Mouse (Mus musculus): ENCODE data around the gene Mtor. TPM values are rescaled to one million over a fixed set of nuclear protein-coding genes. Genes with fewer than 3 reads are reported as not detected.
A peak's percentile ranks its signal among the peaks of the same experiment; 100 is the strongest.

Gene Mtor
- polyA plus RNA-seq, 2 experiments, result 18.0 to 18.5 TPM

- no peak for TF ChIP-seq POLR2A (IDR thresholded peaks at IDR 0.05; ENCODE audit: borderline replicate concordance, extremely low read depth, insufficient read depth, insufficient read length)
- Histone ChIP-seq H3K4me2 (replicated peaks; ENCODE audit: low read depth, low read length, severe bottlenecking) (no peak overlapping the region), H3K4me3 (replicated peaks; ENCODE audit: low read length) (no peak overlapping the region), H3K9me3 (ENCODE audit: control insufficient read depth, low read length) (no peaks in the 10 kb centered on the region), H3K4me1 (ENCODE audit: control insufficient read depth, insufficient read depth, low read length) (0 out of 2 replicates have a peak, but pooled peaks cover 4% of the 10 kb centered on the region), H3K27me3 (ENCODE audit: control insufficient read depth, insufficient read depth, low read length) (no peaks in the 10 kb centered on the region), H3K27ac (replicated peaks; ENCODE audit: low read depth, low read length) (no peak overlapping the region), H3K36me3 (ENCODE audit: control insufficient read depth, insufficient read depth, low read length) (peaks cover 37% of the 10 kb centered on the region), H3K9ac (ENCODE audit: low read depth, low read length, severe bottlenecking) (no peak overlapping the region)
- DNase-seq (ENCODE audit: low spot score) (no peak), ATAC-seq (ENCODE audit: low FRiP score, low read depth) (no peak)
- 82% methylated on average over 8 of the region's 8 CpGs for WGBS
Measured at GRCm38 (mm10) chr4:148509450-148510084, 61.2 kb downstream of the Mtor start.

- DNase-seq (ENCODE audit: low spot score), result peak; percentile 50
- peaks cover 48% of the 10 kb centered on the region for H3K36me3 ChIP-seq (ENCODE audit: control insufficient read depth, insufficient read depth, low read length)
- no peak for TF ChIP-seq POLR2A (IDR thresholded peaks at IDR 0.05; ENCODE audit: borderline replicate concordance, extremely low read depth, insufficient read depth, insufficient read length)
- H3K27ac ChIP-seq (replicated peaks; ENCODE audit: low read depth, low read length), result 0 out of 2 replicates have a peak overlapping the region, but pooled peaks have one; percentile 43
- peak; percentile 78 for ATAC-seq (ENCODE audit: low FRiP score, low read depth)
- no peaks in the 10 kb centered on the region for H3K27me3 ChIP-seq (ENCODE audit: control insufficient read depth, insufficient read depth, low read length)
- 61% methylated on average over 4 of the region's 4 CpGs for WGBS
- H3K4me2 ChIP-seq (replicated peaks; ENCODE audit: low read depth, low read length, severe bottlenecking), result no peak overlapping the region
- H3K4me3 ChIP-seq (replicated peaks; ENCODE audit: low read length), result no peak overlapping the region
- H3K9ac ChIP-seq (ENCODE audit: low read depth, low read length, severe bottlenecking), result no peak overlapping the region
- H3K9me3 ChIP-seq (ENCODE audit: control insufficient read depth, low read length), result no peaks in the 10 kb centered on the region
- 0 out of 2 replicates have a peak, but pooled peaks cover 4% of the 10 kb centered on the region for H3K4me1 ChIP-seq (ENCODE audit: control insufficient read depth, insufficient read depth, low read length)
Measured at GRCm38 (mm10) chr4:148510691-148511090, 62.3 kb downstream of the Mtor start.

- H3K4me2 ChIP-seq (replicated peaks; ENCODE audit: low read depth, low read length, severe bottlenecking), result no peak overlapping the region
- 89% methylated on average over 4 of the region's 4 CpGs for WGBS
- ATAC-seq (ENCODE audit: low FRiP score, low read depth), result no peak
Measured at GRCm38 (mm10) chr4:148511334-148511733, 62.9 kb downstream of the Mtor start.

GRCm38 (mm10) chr4:148513021-148513559 lies 64.7 kb downstream of the Mtor start:
- ATAC-seq (ENCODE audit: low FRiP score, low read depth) (no peak), DNase-seq (ENCODE audit: low spot score) (no peak)
- Histone ChIP-seq H3K27me3 (ENCODE audit: control insufficient read depth, insufficient read depth, low read length) (no peaks in the 10 kb centered on the region), H3K36me3 (ENCODE audit: control insufficient read depth, insufficient read depth, low read length) (peaks cover 65% of the 10 kb centered on the region), H3K9me3 (ENCODE audit: control insufficient read depth, low read length) (no peaks in the 10 kb centered on the region), H3K9ac (ENCODE audit: low read depth, low read length, severe bottlenecking) (no peak overlapping the region), H3K4me2 (replicated peaks; ENCODE audit: low read depth, low read length, severe bottlenecking) (no peak overlapping the region), H3K4me1 (ENCODE audit: control insufficient read depth, insufficient read depth, low read length) (0 out of 2 replicates have a peak, but pooled peaks cover 4% of the 10 kb centered on the region), H3K27ac (replicated peaks; ENCODE audit: low read depth, low read length) (no peak overlapping the region), H3K4me3 (replicated peaks; ENCODE audit: low read length) (no peak overlapping the region)
- 69% methylated on average over 6 of the region's 6 CpGs for WGBS
- TF ChIP-seq POLR2A (IDR thresholded peaks at IDR 0.05; ENCODE audit: borderline replicate concordance, extremely low read depth, insufficient read depth, insufficient read length), result no peak

More at GRCm38 (mm10) chr4:148511334-148511733, 62.9 kb downstream of the Mtor start:
- Histone ChIP-seq H3K36me3 (ENCODE audit: control insufficient read depth, insufficient read depth, low read length) (peaks cover 51% of the 10 kb centered on the region), H3K9ac (ENCODE audit: low read depth, low read length, severe bottlenecking) (no peak overlapping the region), H3K27ac (replicated peaks; ENCODE audit: low read depth, low read length) (no peak overlapping the region), H3K4me3 (replicated peaks; ENCODE audit: low read length) (no peak overlapping the region), H3K9me3 (ENCODE audit: control insufficient read depth, low read length) (no peaks in the 10 kb centered on the region), H3K27me3 (ENCODE audit: control insufficient read depth, insufficient read depth, low read length) (no peaks in the 10 kb centered on the region), H3K4me1 (ENCODE audit: control insufficient read depth, insufficient read depth, low read length) (0 out of 2 replicates have a peak, but pooled peaks cover 4% of the 10 kb centered on the region)
- no peak for TF ChIP-seq POLR2A (IDR thresholded peaks at IDR 0.05; ENCODE audit: borderline replicate concordance, extremely low read depth, insufficient read depth, insufficient read length)
- no peak for DNase-seq (ENCODE audit: low spot score)

- DNase-seq (ENCODE audit: low spot score), result no peak
- Histone ChIP-seq H3K4me2 (replicated peaks; ENCODE audit: low read depth, low read length, severe bottlenecking) (no peak overlapping the region), H3K4me1 (ENCODE audit: control insufficient read depth, insufficient read depth, low read length) (no peaks in the 10 kb centered on the region), H3K27me3 (ENCODE audit: control insufficient read depth, insufficient read depth, low read length) (no peaks in the 10 kb centered on the region), H3K9me3 (ENCODE audit: control insufficient read depth, low read length) (no peaks in the 10 kb centered on the region), H3K4me3 (replicated peaks; ENCODE audit: low read length) (no peak overlapping the region), H3K9ac (ENCODE audit: low read depth, low read length, severe bottlenecking) (no peak overlapping the region), H3K27ac (replicated peaks; ENCODE audit: low read depth, low read length) (no peak overlapping the region), H3K36me3 (ENCODE audit: control insufficient read depth, insufficient read depth, low read length) (peaks cover 74% of the 10 kb centered on the region)
- no peak for TF ChIP-seq POLR2A (IDR thresholded peaks at IDR 0.05; ENCODE audit: borderline replicate concordance, extremely low read depth, insufficient read depth, insufficient read length)
- ATAC-seq (ENCODE audit: low FRiP score, low read depth), result no peak
- 90% methylated on average over 2 of the region's 2 CpGs for WGBS
Measured at GRCm38 (mm10) chr4:148515313-148515712, 66.9 kb downstream of the Mtor start.

Data from limb, embryonic 14.5 days (tissue).